Mouse (Mus musculus) liver, embryonic 14.5 days (tissue): ENCODE results near the gene Uri1. TPM values are rescaled to one million over a fixed set of nuclear protein-coding genes. Genes with fewer than 3 reads are reported as not detected.

Experiments
- ATAC-seq: fragments of 200-750 bp; cut with Nextera tagmentation; 2 replicates; pipeline ENCODE4 v1.8.0; 2017; ENCODE audit warnings: moderate number of reproducible peaks, mild to moderate bottlenecking, moderate library complexity; ENCODE audit not compliant: insufficient read depth
- DNase-seq, 3 experiments: peaks; one replicate each; pipeline ENCODE4 v3.0.0-alpha.2; 2012 to 2013; ENCODE audit warnings: low read depth in 3 of 3, low spot score in 3 of 3
- H3K27ac ChIP-seq: fragments of 300-500 bp; sonication (generic); 2 replicates; pipeline ENCODE4 v1.5.1; 2014; ENCODE audit warnings: moderate library complexity, mild to moderate bottlenecking, control low read depth, inconsistent platforms
- H3K27me3 ChIP-seq: fragments of 300-500 bp; sonication (generic); 2 replicates; pipeline ENCODE4 v1.6.1; 2014; ENCODE audit warnings: mild to moderate bottlenecking, low read length, moderate library complexity; ENCODE audit not compliant: control insufficient read depth, insufficient read depth
- H3K36me3 ChIP-seq: fragments of 300-500 bp; sonication (generic); replicated peaks from 2 replicates; pipeline ENCODE4 v1.6.1; 2014; ENCODE audit warnings: low read depth; ENCODE audit not compliant: control insufficient read depth, insufficient read depth
- H3K4me1 ChIP-seq, 2 experiments: fragments of 200-500 bp in 1 of 2; fragments of 300-500 bp in 1 of 2; sonication (generic) in 1 of 2; replicated peaks; 2 replicates each; pipeline ENCODE4 v1.6.1; 2012 to 2014; ENCODE audit warnings: antibody characterized with exemption in 1 of 2, inconsistent platforms in 1 of 2, low read length in 1 of 2; ENCODE audit not compliant: control insufficient read depth in 2 of 2, insufficient read depth in 2 of 2
- H3K4me2 ChIP-seq: fragments of 300-500 bp; sonication (generic); 2 replicates; pipeline ENCODE4 v1.6.1; 2014; ENCODE audit warnings: low read depth, mild to moderate bottlenecking, control low read depth, moderate library complexity
- H3K4me3 ChIP-seq, 2 experiments: fragments of 200-500 bp in 1 of 2; fragments of 300-500 bp in 1 of 2; sonication (generic) in 1 of 2; 2 replicates each; pipeline ENCODE4 v1.5.1; 2012 to 2014; ENCODE audit warnings: low read depth in 2 of 2, low read length in 2 of 2, mild to moderate bottlenecking in 2 of 2, control low read depth in 1 of 2, inconsistent platforms in 1 of 2, moderate library complexity in 1 of 2; ENCODE audit not compliant: insufficient read depth in 1 of 2
- H3K9ac ChIP-seq: fragments of 300-500 bp; sonication (generic); replicated peaks from 2 replicates; pipeline ENCODE4 v1.6.1; 2014; ENCODE audit warnings: mild to moderate bottlenecking, control low read depth, moderate library complexity
- H3K9me3 ChIP-seq: fragments of 300-500 bp; sonication (generic); 2 replicates; pipeline ENCODE4 v1.6.1; 2016; ENCODE audit warnings: low read length, mixed read lengths; ENCODE audit not compliant: control insufficient read depth
- CTCF ChIP-seq: IDR thresholded peaks from 2 replicates; pipeline ENCODE4 v1.5.1; 2016; ENCODE audit warnings: antibody characterized with exemption, low read depth, control low read depth
- EP300 ChIP-seq: IDR thresholded peaks from 2 replicates; pipeline ENCODE4 v1.6.1; 2016; ENCODE audit warnings: antibody characterized with exemption, low read depth
- WGBS: fragments of 180-500 bp; shearing (Covaris S2); extraction: QIAGEN DNeasy Blood & Tissue Kit; methylation state at CpG from one replicate; pipeline ENCODE4 v1.1.7; 2014; ENCODE audit not compliant: insufficient replicate concordance; 5-methylcytosine and 5-hydroxymethylcytosine counted together
- polyA plus RNA-seq, 2 experiments: library from polyadenylated mRNA; depleted of rRNA in 1 of 2; stranded (reverse) in 1 of 2; unstranded in 1 of 2; fragments of >200 nt; fragmentation: Nextera tagmentation in 1 of 2; extraction: Ambion mirVana in 1 of 2; gene quantifications; 2 replicates each; pipeline versions ENCODE4 v1.2.1 to v1.2.3; 2012 to 2014

Gene Uri1
- polyA plus RNA-seq, 2 experiments, result 7.2 to 11.9 TPM

DNA sequence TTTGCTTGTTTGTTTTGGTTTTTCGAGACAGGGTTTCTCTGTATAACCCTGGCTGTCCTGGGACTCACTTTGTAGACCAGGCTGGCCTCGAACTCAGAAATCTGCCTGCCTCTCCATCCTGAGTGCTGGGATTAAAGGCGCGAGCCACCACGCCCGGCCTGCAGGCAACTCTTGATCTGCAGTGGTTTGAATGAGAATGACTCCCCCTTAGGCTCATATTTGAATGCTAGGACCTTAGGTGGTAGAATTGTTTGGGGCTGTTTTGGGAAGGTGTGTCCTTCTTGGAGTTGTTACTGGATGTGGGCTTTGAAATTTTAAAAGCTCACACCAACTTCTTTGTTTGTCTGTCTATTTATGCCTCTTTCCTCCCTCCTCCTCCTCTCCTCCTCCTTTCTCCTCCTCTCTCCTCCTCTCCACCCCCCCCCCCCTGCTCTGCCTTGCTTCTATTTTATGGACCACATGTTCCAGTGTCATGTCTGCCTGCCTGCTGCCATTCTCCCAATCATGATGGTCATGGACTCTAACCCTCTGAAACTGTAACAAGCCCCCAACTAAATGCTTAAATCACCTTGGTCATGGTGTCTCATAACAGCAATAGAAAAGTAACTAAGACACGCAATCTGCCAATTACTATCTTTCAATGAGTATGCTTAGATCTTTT is 4.7 kb upstream of the Uri1 start:
- Histone ChIP-seq H3K4me1 (peaks cover 0 to 4% of the 10 kb centered on the region in 2 experiments; a peak in 2 of 4 replicates), H3K4me3 (no peak overlapping the region), H3K36me3 (no peaks in the 10 kb centered on the region), H3K9me3 (no peaks in the 10 kb centered on the region), H3K9ac (no peak overlapping the region), H3K27me3 (no peaks in the 10 kb centered on the region), H3K27ac (no peak overlapping the region), H3K4me2 (no peak overlapping the region)
- no peak for ATAC-seq
- WGBS, result 77% methylated on average over 7 of the region's 7 CpGs
- TF ChIP-seq CTCF, result no peak
- no peak for TF ChIP-seq EP300
- no peak for DNase-seq

DNA sequence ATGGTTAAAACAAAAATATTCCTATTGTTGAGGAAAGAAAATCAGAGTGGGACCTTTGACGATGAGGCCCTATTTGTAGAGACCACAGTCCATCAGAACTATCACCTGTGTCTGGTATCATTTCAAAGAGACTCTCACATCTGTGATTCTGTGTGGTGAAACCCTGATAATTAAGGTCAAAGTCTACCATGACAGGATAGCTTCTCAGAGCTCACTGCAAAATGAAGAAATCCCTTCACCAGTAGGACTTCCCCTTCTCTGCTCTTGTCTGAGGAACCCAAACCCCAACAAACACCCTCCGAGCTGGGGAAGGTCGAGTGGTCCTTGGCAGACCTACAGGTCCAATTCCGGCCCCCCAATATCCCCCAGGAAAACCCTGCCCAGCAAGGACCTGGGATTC is 1.5 kb upstream of the Uri1 start:
- Histone ChIP-seq H3K4me3 (no peak overlapping the region), H3K27me3 (no peaks in the 10 kb centered on the region), H3K4me1 (no peaks in the 10 kb centered on the region), H3K9ac (no peak overlapping the region), H3K9me3 (no peaks in the 10 kb centered on the region), H3K27ac (no peak overlapping the region), H3K4me2 (no peak overlapping the region), H3K36me3 (no peaks in the 10 kb centered on the region)
- DNase-seq, result no peak
- TF ChIP-seq CTCF (no peak), EP300 (no peak)
- ATAC-seq, result no peak
- WGBS, result 27% methylated on average over 4 of the region's 4 CpGs

DNA sequence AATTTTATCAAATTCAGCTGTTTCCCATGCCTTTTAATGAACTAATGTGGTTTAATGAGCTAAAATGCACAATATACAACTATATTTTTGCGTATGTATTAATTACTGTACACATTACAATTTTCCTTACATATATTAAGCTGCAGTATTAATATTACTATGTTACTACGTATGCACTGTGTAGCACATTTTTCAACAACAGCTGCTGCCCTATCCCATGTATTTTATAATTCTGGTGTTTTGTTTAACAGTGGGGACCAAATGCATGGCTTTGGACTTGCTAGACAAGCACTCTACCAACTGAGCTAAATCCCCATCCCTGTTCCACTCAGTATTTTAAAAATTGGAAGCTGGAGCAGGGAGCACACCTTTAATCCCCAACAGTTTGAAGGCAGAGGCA is 3.6 kb downstream of the Uri1 start:
- Histone ChIP-seq H3K9ac (peak overlapping the region; percentile 81; the same call in 1 of the 2 replicates), H3K4me2 (peak overlapping the region; percentile 71), H3K27me3 (no peaks in the 10 kb centered on the region), H3K9me3 (no peaks in the 10 kb centered on the region), H3K36me3 (no peaks in the 10 kb centered on the region), H3K4me3 (peak overlapping the region; percentile 76 to 87), H3K27ac (no peak overlapping the region), H3K4me1 (no peaks in the 10 kb centered on the region)
- DNase-seq, result no peak
- 38% methylated on average over 2 of the region's 2 CpGs for WGBS
- no peak for TF ChIP-seq CTCF
- no peak for TF ChIP-seq EP300
- no peak for ATAC-seq

DNA sequence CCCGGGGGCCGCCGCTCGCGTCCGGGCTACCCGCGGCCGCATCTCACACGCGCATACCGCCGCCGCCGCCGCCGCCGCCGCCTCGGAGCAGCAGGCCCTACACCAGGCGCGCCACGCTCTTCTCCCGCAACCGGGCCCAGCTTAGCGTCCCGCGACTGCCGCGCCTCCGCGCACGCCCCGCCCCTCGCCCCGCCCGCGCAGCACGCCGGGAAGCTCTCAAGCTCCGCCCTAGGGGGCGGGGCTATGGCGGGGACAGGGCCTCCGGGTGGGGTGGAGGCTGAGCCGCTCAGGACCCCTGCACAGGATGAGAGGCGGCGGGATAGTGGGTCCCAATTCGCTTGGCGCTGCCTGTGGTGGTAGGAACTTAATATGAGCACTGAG is 4.0 kb downstream of the Uri1 start:
- peak overlapping the region; percentile 76 to 87 for H3K4me3 ChIP-seq
- H3K4me2 ChIP-seq, result peak overlapping the region; percentile 71
- under 1% methylated on average over 49 of the region's 49 CpGs for WGBS
- no peaks in the 10 kb centered on the region for H3K27me3 ChIP-seq
- no peaks in the 10 kb centered on the region for H3K36me3 ChIP-seq
- peak overlapping the region; percentile 81 for H3K9ac ChIP-seq
- no peak overlapping the region for H3K27ac ChIP-seq
- H3K9me3 ChIP-seq, result no peaks in the 10 kb centered on the region
- DNase-seq (peak; percentile 80 to 81 (median 81)), ATAC-seq (peak; percentile 86)
- H3K4me1 ChIP-seq, result no peaks in the 10 kb centered on the region
- TF ChIP-seq EP300, result no peak
- TF ChIP-seq CTCF, result no peak

DNA sequence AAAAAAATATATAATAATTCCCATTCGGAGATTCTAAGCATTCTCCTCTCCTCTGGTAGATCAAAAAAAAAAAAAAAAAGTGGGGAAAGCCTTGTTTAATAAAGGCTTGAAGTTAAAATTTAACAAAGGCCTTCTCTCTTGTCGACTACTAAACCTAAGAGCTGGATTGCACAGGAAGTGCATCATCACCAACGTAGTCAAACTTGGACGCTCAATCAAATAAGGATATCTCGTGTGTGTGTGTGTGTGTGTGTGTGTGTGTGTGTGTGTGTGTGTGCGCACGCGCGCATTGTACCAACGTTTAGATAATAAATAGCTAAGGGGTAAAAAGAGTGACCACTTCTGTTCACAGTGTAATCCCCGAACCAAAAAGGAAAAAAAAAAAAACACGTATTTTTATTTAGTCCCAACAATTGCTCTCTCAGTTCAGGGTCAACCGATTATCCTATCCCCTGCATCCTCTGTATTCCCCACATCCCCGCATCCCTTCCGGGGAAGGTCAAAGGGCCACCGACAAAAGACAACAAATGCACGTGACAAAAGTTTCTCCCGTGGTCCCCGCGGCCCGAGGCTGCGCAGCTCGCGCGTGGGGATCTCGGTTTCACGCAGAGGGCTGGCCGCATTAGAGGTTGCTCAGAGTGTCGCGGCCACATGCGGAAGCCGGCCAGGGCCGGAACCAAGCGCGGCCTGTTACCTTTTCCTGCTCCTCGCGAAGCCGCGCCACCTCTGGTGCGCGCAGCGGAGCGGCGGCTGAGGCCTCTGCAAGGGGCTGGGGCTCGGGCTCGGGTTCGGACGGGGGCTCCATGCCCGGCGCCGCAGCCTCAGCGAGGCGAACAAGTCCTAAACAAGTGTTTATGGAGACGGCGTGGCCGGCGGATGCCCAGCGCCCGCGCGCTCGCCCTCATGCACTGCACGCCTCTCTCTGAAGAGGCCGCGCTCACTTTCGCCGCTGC is 4.7 kb downstream of the Uri1 start:
- Histone ChIP-seq H3K4me1 (no peaks in the 10 kb centered on the region), H3K9ac (peak overlapping the region; percentile 81), H3K9me3 (no peaks in the 10 kb centered on the region), H3K4me2 (peak overlapping the region; percentile 71), H3K36me3 (no peaks in the 10 kb centered on the region), H3K4me3 (peak overlapping the region; percentile 76 to 87), H3K27me3 (no peaks in the 10 kb centered on the region), H3K27ac (peak overlapping the region; percentile 58)
- under 1% methylated on average over 67 of the region's 67 CpGs for WGBS
- DNase-seq, result peak; percentile 50 to 70 (median 61)
- ATAC-seq, result peak; percentile 80
- 0 out of 2 replicates have a peak, but pooled peaks have one; percentile 22 for TF ChIP-seq CTCF
- TF ChIP-seq EP300, result no peak
